Mouse (Mus musculus) heart, adult 2 months (tissue): Measurements from ENCODE around the gene Fam98a.

Source experiments
- CTCF ChIP-seq: fragments of 200-600 bp; IDR thresholded peaks from 2 replicates; pipeline ENCODE4 v1.8.1; 2022; ENCODE audit warnings: antibody characterized with exemption, mild to moderate bottlenecking, moderate library complexity
- POLR2A ChIP-seq: fragments of 200-500 bp; IDR thresholded peaks from 2 replicates; pipeline ENCODE4 v1.6.1; 2011; ENCODE audit warnings: mild to moderate bottlenecking, low read depth, low read length, control low read depth; ENCODE audit not compliant: insufficient read depth

- TF ChIP-seq POLR2A (no peak), CTCF (no peak)
Observed at GRCm38 (mm10) chr17:75534314-75535020, 17.3 kb downstream of the Fam98a start.
